Mouse (Mus musculus) hematopoietic stem cell, adult 5-6 weeks (primary cell): ENCODE measurements around the gene C9orf72. TPM values are rescaled to one million over a fixed set of nuclear protein-coding genes. Genes with fewer than 3 reads are reported as not detected.

Experiments
- ATAC-seq, 2 experiments: fragments of 125-278 bp in 1 of 2; replicated peaks in 1 of 2; 2 replicates each; pipeline ENCODE4 v1.8.0; 2016 to 2017; ENCODE audit warnings: inconsistent platforms in 2 of 2, mild to moderate bottlenecking in 2 of 2, moderate number of reproducible peaks in 2 of 2, low read depth in 1 of 2, moderate TSS enrichment in 1 of 2; ENCODE audit not compliant: low FRiP score in 2 of 2, poor library complexity in 2 of 2, severe bottlenecking in 2 of 2, insufficient read depth in 1 of 2, low TSS enrichment in 1 of 2
- total RNA-seq: library from RNA; stranded (forward); fragments of 172-1452, 232-1000 nt; gene quantifications from 2 replicates; pipeline ENCODE4 v1.2.3, GENCODE M21; 2017

C9orf72 gene
- total RNA-seq, 1 experiment from 2014 or later: 10.5 TPM

- ATAC-seq: peak in 1 of 2 experiments; percentile 56; a peak in 2 of 4 replicates
These were observed 33.2 kb downstream of the C9orf72 start for GRCm38 (mm10) chr4:35192725-35193124.

GRCm38 (mm10) chr4:35189794-35190193, 36.2 kb downstream of the C9orf72 start:
- no peak for ATAC-seq

GRCm38 (mm10) chr4:35187617-35188326, 38.2 kb downstream of the C9orf72 start:
- no peak for ATAC-seq

- ATAC-seq: no peak
These were observed 47.9 kb downstream of the C9orf72 start for GRCm38 (mm10) chr4:35177926-35178645.

- ATAC-seq: no peak
These were observed 50.4 kb downstream of the C9orf72 start for GRCm38 (mm10) chr4:35175566-35175965.

GRCm38 (mm10) chr4:35173551-35173950, 52.4 kb downstream of the C9orf72 start:
- no peak for ATAC-seq

GRCm38 (mm10) chr4:35172471-35172870, 53.5 kb downstream of the C9orf72 start:
- ATAC-seq: no peak

GRCm38 (mm10) chr4:35169571-35170125, 56.3 kb downstream of the C9orf72 start:
- no peak for ATAC-seq

- 0 out of 4 replicates have a peak, but pooled peaks of 1 of the 2 experiments have one; percentile 25 for ATAC-seq
These were observed 58.1 kb downstream of the C9orf72 start for GRCm38 (mm10) chr4:35167855-35168254.

GRCm38 (mm10) chr4:35165947-35166346, 60.0 kb downstream of the C9orf72 start:
- ATAC-seq: peak; percentile 46 to 63; a peak in 3 of 4 replicates

GRCm38 (mm10) chr4:35165275-35165674, 60.7 kb downstream of the C9orf72 start:
- no peak for ATAC-seq

GRCm38 (mm10) chr4:35157815-35158214, 68.2 kb downstream of the C9orf72 start:
- peak; percentile 50 to 55 for ATAC-seq

- ATAC-seq: peak; percentile 83 to 86
These were observed 69.0 kb downstream of the C9orf72 start, which contains the start of gene Mob3b for GRCm38 (mm10) chr4:35156751-35157611. Mob3b (minus strand) TSS chr4:35157484.

- peak; percentile 52 to 54 for ATAC-seq
These were observed 69.8 kb downstream of the C9orf72 start for GRCm38 (mm10) chr4:35156149-35156611.

- peak in 1 of 2 experiments; percentile 22; a peak in 2 of 4 replicates for ATAC-seq
These were observed 70.6 kb downstream of the C9orf72 start for GRCm38 (mm10) chr4:35155132-35155922.

GRCm38 (mm10) chr4:35154051-35154450, 71.9 kb downstream of the C9orf72 start:
- no peak for ATAC-seq
